Mouse (Mus musculus) MEL (cell line): ENCODE data around the gene P2ry6.

Experiments used
- CTCF ChIP-seq, 3 experiments: IDR thresholded peaks in 2 of 3; conservative IDR thresholded peaks in 1 of 3; 2 replicates each; pipeline ENCODE4 v1.5.1; 2011 to 2012; ENCODE audit warnings: low read length in 3 of 3, low read depth in 2 of 3, mild to moderate bottlenecking in 2 of 3, improper control_type of control experiment in 1 of 3, inconsistent platforms in 1 of 3, mixed read lengths in 1 of 3, moderate library complexity in 1 of 3; ENCODE audit not compliant: control insufficient read depth in 1 of 3, insufficient read depth in 1 of 3, poor library complexity in 1 of 3, severe bottlenecking in 1 of 3
- GABPA ChIP-seq: IDR thresholded peaks from 2 replicates; pipeline ENCODE4 v1.6.1; 2012; ENCODE audit warnings: low read depth, mild to moderate bottlenecking, inconsistent platforms, low read length, improper control_type of control experiment, moderate library complexity
- MAZ ChIP-seq: IDR thresholded peaks from 2 replicates; pipeline ENCODE4 v1.6.1; 2012; ENCODE audit warnings: low read depth, mild to moderate bottlenecking, inconsistent platforms, low read length, improper control_type of control experiment
- MEF2A ChIP-seq: IDR thresholded peaks from 2 replicates; pipeline ENCODE4 v1.6.1; 2014; ENCODE audit warnings: low read depth, mild to moderate bottlenecking, inconsistent platforms, low read length, improper control_type of control experiment; ENCODE audit not compliant: poor library complexity, insufficient replicate concordance, severe bottlenecking; ENCODE audit errors: extremely low read depth
- NELFE ChIP-seq: IDR thresholded peaks from 2 replicates; pipeline ENCODE4 v1.6.1; 2011; ENCODE audit warnings: low read depth, low read length, improper control_type of control experiment
- NRF1 ChIP-seq: IDR thresholded peaks from 2 replicates; pipeline ENCODE4 v1.6.1; 2014; ENCODE audit warnings: low read depth, mild to moderate bottlenecking, inconsistent platforms, low read length, improper control_type of control experiment, moderate library complexity; ENCODE audit not compliant: poor library complexity, insufficient read depth, severe bottlenecking
- POLR2A ChIP-seq, 2 experiments: IDR thresholded peaks; 2 replicates each; pipeline ENCODE4 v1.6.1; 2011 to 2012; ENCODE audit warnings: low read length in 2 of 2, mild to moderate bottlenecking in 2 of 2, control low read depth in 1 of 2, improper control_type of control experiment in 1 of 2, low read depth in 1 of 2, moderate library complexity in 1 of 2; ENCODE audit not compliant: control insufficient read depth in 1 of 2, insufficient read depth in 1 of 2, poor library complexity in 1 of 2
- POLR2AphosphoS5 ChIP-seq: IDR thresholded peaks from 2 replicates; pipeline ENCODE4 v1.6.1; 2012; ENCODE audit warnings: low read depth, borderline replicate concordance, mild to moderate bottlenecking, inconsistent platforms, low read length, moderate library complexity, mixed read lengths
- RAD21 ChIP-seq: IDR thresholded peaks from 2 replicates; pipeline ENCODE4 v1.6.1; 2011; ENCODE audit warnings: mild to moderate bottlenecking, low read depth, low read length, improper control_type of control experiment
- TBP ChIP-seq: IDR thresholded peaks from 2 replicates; pipeline ENCODE4 v1.8.0; 2011; ENCODE audit warnings: low read depth, low read length, improper control_type of control experiment
- USF1 ChIP-seq: IDR thresholded peaks from 2 replicates; pipeline ENCODE4 v1.6.1; 2014; ENCODE audit warnings: low read depth, mild to moderate bottlenecking, inconsistent platforms, low read length, improper control_type of control experiment, moderate library complexity

DNA sequence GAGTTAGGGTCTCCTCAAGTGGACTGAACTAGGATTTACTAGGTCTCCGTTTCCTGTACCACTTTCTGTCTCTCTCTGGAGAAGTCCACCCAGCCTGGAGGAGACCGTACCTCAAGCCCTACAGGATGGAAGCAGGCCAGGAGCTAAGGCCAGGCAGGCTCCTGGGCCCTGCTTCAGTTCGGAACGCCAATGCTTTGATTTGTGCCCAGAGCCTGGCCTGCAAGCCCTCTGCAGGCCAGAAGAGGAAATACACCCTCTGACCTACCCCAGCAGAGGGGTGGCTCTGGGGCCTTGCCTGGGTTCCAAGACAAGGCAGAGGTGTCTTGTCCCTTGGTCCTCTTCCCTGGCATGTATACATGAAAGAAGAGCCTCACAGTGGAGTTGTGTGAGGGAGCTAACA, 9.4 kb downstream of the P2ry6 start:
- TF ChIP-seq CTCF (IDR thresholded peaks at IDR 0.05 in 2 of 3, conservative IDR thresholded peaks at IDR 0.05 in 1 of 3; ENCODE audit: control insufficient read depth in 1 of 3, insufficient read depth in 1 of 3, low read depth in 2 of 3, low read length in 3 of 3, poor library complexity in 1 of 3, severe bottlenecking in 1 of 3): peak; percentile 57 to 79 (median 71)
- TF ChIP-seq USF1: no peak
- TF ChIP-seq MAZ: no peak
- no peak for TF ChIP-seq MEF2A
- no peak for TF ChIP-seq POLR2AphosphoS5
- no peak for TF ChIP-seq GABPA
- TF ChIP-seq TBP: no peak
- peak; percentile 11 for TF ChIP-seq RAD21
- no peak for TF ChIP-seq POLR2A (IDR thresholded peaks at IDR 0.05; ENCODE audit: control insufficient read depth in 1 of 2, insufficient read depth in 1 of 2, low read depth in 1 of 2, low read length in 2 of 2, poor library complexity in 1 of 2)
- no peak for TF ChIP-seq NELFE
- no peak for TF ChIP-seq NRF1
